Mouse (Mus musculus) heart, adult 2 months (tissue): ENCODE data around the gene Gm45808.

Experiments used
- CTCF ChIP-seq: fragments of 200-600 bp; IDR thresholded peaks from 2 replicates; pipeline ENCODE4 v1.8.1; 2022; ENCODE audit warnings: antibody characterized with exemption, mild to moderate bottlenecking, moderate library complexity
- POLR2A ChIP-seq: fragments of 200-500 bp; IDR thresholded peaks from 2 replicates; pipeline ENCODE4 v1.6.1; 2011; ENCODE audit warnings: mild to moderate bottlenecking, low read depth, low read length, control low read depth; ENCODE audit not compliant: insufficient read depth

DNA sequence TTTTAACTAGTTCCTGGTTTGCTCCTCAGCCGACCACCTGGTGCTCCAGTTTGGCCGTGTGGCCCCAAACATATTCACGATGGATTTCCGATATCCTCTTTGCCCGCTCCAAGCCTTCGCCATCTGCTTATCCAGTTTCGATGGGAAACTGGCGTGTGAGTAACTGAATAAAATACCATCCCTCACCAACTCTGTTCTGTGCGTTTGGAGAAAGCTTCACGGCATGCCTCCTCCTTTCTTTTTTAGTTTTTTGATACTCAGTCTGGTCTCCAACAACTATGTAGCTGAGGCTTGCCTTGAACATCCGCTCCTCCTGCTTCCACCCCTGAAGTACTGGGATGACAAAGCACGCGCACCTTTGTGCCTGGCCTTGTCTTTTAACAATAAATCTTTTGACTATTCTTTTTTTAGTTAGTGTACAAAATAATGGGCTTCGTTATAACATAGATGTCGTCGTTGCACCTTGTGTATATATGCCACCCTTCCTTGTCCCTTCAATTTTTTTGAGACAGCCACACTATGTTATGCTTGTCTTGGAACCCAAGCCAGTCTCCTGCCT lies 35.7 kb upstream of the Gm45808 start:
- TF ChIP-seq POLR2A, result no peak
- TF ChIP-seq CTCF, result no peak
